Mouse (Mus musculus) C2C12 (cell line): ENCODE measurements around the gene Gm49711. TPM values are rescaled to one million over a fixed set of nuclear protein-coding genes. Genes with fewer than 3 reads are reported as not detected.
"Not testable (repeated sequence)": the region's sequence is repeated elsewhere in the genome, so short reads cannot be mapped to it uniquely, and the experiment has no call there.

Experiments used
- H3K27me3 ChIP-seq: one replicate; pipeline ENCODE4 v1.6.1; 2011; ENCODE audit not compliant: control insufficient read depth, insufficient read depth, insufficient read length
- H3K36me3 ChIP-seq: one replicate; pipeline ENCODE4 v1.6.1; 2011; ENCODE audit not compliant: control insufficient read depth, insufficient read depth
- H3K4me3 ChIP-seq: one replicate; pipeline ENCODE4 v1.5.1; 2011; ENCODE audit warnings: mild to moderate bottlenecking, control low read depth; ENCODE audit not compliant: poor library complexity, insufficient read depth, severe bottlenecking
- H3K79me2 ChIP-seq: one replicate; pipeline ENCODE4 v1.6.1; 2011; ENCODE audit not compliant: control insufficient read depth, insufficient read depth
- H3K79me3 ChIP-seq: one replicate; pipeline ENCODE4 v1.6.1; 2011; ENCODE audit warnings: low read depth, control low read depth
- H3ac ChIP-seq: one replicate; pipeline ENCODE3; 2011; ENCODE audit warnings: low read depth; ENCODE audit not compliant: control insufficient read depth, insufficient read length
- CEBPB ChIP-seq: IDR thresholded peaks from one replicate; pipeline ENCODE4 v1.6.1; 2011; ENCODE audit warnings: low read depth, mild to moderate bottlenecking, control low read depth, moderate library complexity
- CTCF ChIP-seq: IDR thresholded peaks from one replicate; pipeline ENCODE4 v1.5.1; 2011; ENCODE audit not compliant: control insufficient read depth, insufficient read depth, insufficient read length
- FOSL1 ChIP-seq: IDR thresholded peaks from one replicate; pipeline ENCODE4 v1.8.0; 2011; ENCODE audit warnings: mild to moderate bottlenecking, low read length; ENCODE audit not compliant: poor library complexity, insufficient read depth, severe bottlenecking
- MAX ChIP-seq: IDR thresholded peaks from one replicate; pipeline ENCODE4 v1.6.1; 2011; ENCODE audit warnings: mild to moderate bottlenecking, control low read depth
- MYOD1 ChIP-seq: IDR thresholded peaks from one replicate; pipeline ENCODE4 v1.6.1; 2011; ENCODE audit warnings: low read depth; ENCODE audit not compliant: control insufficient read depth, insufficient read length
- MYOG ChIP-seq: IDR thresholded peaks from one replicate; pipeline ENCODE4 v1.6.1; 2011; ENCODE audit not compliant: control insufficient read depth, insufficient read length; ENCODE audit errors: extremely low read depth
- USF1 ChIP-seq: IDR thresholded peaks from one replicate; pipeline ENCODE4 v1.6.1; 2011; ENCODE audit warnings: low read depth, mild to moderate bottlenecking, control low read depth, moderate library complexity
- polyA plus RNA-seq: library from polyadenylated mRNA; unstranded; fragments of >200 nt; fragmentation: generic; extraction: Trizol; gene quantifications from one replicate; pipeline ENCODE4 v1.2.1, GENCODE M21; 2012; ENCODE audit warnings: missing spikeins

The Gm49711 gene
- polyA plus RNA-seq, 1 experiment = 0.09 TPM

DNA sequence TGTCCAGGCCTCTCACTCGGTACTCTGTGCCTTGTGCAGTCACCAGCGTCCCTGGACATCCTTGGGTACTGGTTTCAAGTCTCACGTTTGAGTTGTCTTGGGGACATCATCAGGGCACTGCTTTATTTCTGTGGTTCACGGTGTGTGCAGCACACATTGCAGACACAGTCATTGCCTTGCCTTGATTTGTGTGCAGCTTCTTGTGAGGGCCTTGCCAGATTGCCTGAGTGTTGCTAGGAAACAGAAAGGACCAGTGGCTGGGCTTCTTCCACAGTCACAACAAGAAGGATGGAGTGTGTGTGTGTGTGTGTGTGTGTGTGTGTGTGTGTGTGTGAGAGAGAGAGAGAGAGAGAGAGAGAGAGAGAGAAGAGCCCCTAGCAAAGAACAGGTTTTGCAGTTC lies 42.0 kb downstream of the Gm49711 start:
- no peaks in the 10 kb centered on the region for H3K27me3 ChIP-seq
- no peak for TF ChIP-seq USF1
- TF ChIP-seq MYOG = no peak
- no peak for TF ChIP-seq MAX
- no peak for TF ChIP-seq FOSL1
- no peak for TF ChIP-seq CEBPB
- no peak for TF ChIP-seq CTCF
- no peak for TF ChIP-seq MYOD1
- peaks cover 51% of the 10 kb centered on the region for H3K79me3 ChIP-seq
- peaks cover 100% of the 10 kb centered on the region for H3K79me2 ChIP-seq
- H3K4me3 ChIP-seq = no peak overlapping the region
- peaks cover 68% of the 10 kb centered on the region for H3K36me3 ChIP-seq
- H3ac ChIP-seq = no peak overlapping the region

DNA sequence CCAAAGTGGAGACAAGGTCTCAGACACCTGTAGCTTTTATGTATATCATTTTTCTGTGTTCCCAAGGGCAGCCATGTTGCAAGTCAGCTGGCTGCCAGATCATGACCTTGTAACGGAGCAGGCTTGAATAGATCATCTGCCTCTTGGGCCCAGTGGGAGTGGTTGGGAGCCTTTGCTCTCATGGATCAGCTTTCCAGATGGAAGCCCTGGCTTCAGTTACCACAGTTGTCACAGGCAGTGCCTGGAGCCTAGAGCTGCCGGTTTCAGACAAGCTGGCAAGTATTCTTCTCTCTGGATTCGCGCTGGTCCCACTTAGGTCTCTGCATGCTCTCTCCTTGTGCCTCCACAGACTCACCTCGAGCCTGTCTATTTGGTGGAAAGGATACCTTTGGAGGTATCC lies 44.0 kb downstream of the Gm49711 start:
- Histone ChIP-seq H3K79me2 (peaks cover 100% of the 10 kb centered on the region), H3ac (no peak overlapping the region), H3K4me3 (no peak overlapping the region), H3K36me3 (peaks cover 70% of the 10 kb centered on the region), H3K79me3 (peaks cover 67% of the 10 kb centered on the region), H3K27me3 (no peaks in the 10 kb centered on the region)
- TF ChIP-seq CTCF = no peak
- TF ChIP-seq CEBPB = no peak
- TF ChIP-seq FOSL1 = no peak
- TF ChIP-seq MYOG = no peak
- no peak for TF ChIP-seq USF1
- no peak for TF ChIP-seq MYOD1
- no peak for TF ChIP-seq MAX

DNA sequence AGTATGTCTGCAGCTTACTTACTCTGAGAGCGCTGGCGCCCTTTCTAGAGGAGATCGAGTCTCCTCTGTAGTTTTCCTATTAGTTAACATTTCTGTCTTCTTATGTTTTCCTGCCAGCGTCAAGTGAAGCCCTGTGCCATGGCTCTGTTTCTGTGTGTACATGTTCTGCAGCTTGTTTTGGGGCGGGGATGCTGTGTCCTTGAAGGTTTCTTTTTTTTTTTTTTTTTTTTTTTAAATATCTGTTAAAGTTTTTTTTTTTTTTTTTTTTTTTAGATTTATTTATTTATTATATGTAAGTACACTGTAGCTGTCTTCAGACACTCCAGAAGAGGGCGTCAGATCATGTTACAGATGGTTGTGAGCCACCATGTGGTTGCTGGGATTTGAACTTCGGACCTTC lies 44.8 kb downstream of the Gm49711 start:
- H3K36me3 ChIP-seq = peaks cover 67% of the 10 kb centered on the region
- peaks cover 100% of the 10 kb centered on the region for H3K79me2 ChIP-seq
- not testable (repeated sequence) for H3K4me3 ChIP-seq, H3ac ChIP-seq, H3K27me3 ChIP-seq
- peaks cover 69% of the 10 kb centered on the region for H3K79me3 ChIP-seq

DNA sequence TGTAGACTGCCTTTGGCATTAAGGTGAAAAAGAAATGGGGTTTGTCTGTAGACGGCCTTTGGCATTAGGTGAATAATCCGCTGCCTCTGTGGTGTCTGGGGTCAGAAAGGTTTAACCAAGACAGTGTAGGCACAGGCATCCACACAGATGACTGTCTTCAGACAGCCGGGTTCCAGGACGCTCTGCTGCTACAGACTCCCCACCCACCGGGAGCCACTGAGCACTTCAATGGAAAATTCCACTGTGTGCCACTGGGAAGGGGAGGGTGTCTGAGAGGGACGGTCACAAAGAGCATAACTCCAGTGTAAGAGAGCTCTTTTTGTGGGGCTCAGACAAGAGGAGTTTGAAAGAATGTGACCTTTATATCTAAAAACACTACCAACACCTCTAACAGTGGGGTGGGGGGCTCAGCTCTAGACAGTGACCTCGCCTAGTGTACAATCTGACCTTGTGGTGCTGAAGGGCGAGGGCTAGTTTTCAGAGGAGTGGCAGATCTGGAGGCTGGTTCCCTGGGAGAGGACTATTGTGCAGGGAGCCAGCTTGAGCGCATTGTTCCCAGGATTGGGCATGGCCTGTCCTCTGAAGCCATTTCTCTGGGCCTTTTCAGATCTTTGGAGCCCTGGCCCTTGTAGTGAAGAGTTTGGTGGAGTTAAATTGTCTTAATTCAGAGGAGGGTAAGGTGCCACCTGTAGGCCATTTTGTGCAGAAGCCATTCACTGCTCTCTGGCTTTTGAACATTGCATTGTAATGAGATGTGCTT lies 45.6 kb downstream of the Gm49711 start:
- TF ChIP-seq MAX = no peak
- no peak for TF ChIP-seq FOSL1
- no peak for TF ChIP-seq MYOG
- no peak for TF ChIP-seq CEBPB
- TF ChIP-seq USF1 = no peak
- TF ChIP-seq CTCF = no peak
- TF ChIP-seq MYOD1 = no peak
- Histone ChIP-seq H3K36me3 (peaks cover 60% of the 10 kb centered on the region), H3K4me3 (no peak overlapping the region), H3ac (no peak overlapping the region), H3K79me2 (peaks cover 100% of the 10 kb centered on the region), H3K27me3 (no peaks in the 10 kb centered on the region), H3K79me3 (peaks cover 66% of the 10 kb centered on the region)

DNA sequence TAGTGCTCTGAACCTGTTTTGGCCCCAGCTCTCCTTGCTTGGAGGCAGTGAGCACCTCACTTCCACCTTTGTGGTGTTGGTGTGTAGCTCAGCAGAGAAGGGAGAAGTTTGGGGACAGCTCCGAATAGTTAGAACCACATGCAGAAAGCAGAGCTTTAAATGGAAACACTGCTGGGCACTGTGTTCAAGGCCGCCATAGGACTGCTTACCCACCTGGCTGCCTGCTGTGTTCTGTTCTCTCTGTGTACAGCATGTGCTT lies 46.1 kb downstream of the Gm49711 start:
- peaks cover 66% of the 10 kb centered on the region for H3K79me3 ChIP-seq
- H3K79me2 ChIP-seq = peaks cover 100% of the 10 kb centered on the region
- peaks cover 55% of the 10 kb centered on the region for H3K36me3 ChIP-seq
- no peak overlapping the region for H3ac ChIP-seq
- H3K27me3 ChIP-seq = no peaks in the 10 kb centered on the region
- H3K4me3 ChIP-seq = no peak overlapping the region
- no peak for TF ChIP-seq CTCF
- no peak for TF ChIP-seq MYOD1
- no peak for TF ChIP-seq MYOG
- TF ChIP-seq FOSL1 = no peak
- TF ChIP-seq USF1 = no peak
- no peak for TF ChIP-seq MAX
- TF ChIP-seq CEBPB = no peak

DNA sequence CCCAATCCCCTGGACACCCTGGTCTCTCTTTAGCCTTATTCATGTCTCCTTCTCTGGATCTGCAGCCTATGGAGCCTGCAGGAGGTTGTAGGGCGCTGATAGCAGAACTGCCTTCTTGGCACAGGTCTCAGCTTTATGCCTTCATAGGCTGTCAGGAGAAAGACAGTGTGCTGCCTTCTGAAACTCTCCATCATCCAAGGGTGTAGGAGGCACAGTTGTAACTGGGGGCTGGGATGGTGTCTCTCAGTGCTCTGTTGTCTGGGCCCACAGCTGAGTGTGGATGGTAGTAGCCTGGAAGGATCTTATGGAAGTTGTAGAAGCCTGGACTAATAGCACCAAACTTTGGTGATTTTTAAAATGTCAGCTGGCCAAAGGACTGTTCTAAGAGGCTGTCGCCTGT lies 46.8 kb downstream of the Gm49711 start:
- H3K36me3 ChIP-seq = peaks cover 48% of the 10 kb centered on the region
- H3ac ChIP-seq = no peak overlapping the region
- H3K79me2 ChIP-seq = peaks cover 100% of the 10 kb centered on the region
- H3K27me3 ChIP-seq = no peaks in the 10 kb centered on the region
- peaks cover 73% of the 10 kb centered on the region for H3K79me3 ChIP-seq
- H3K4me3 ChIP-seq = no peak overlapping the region
- TF ChIP-seq CTCF (no peak), MAX (no peak), MYOG (no peak)
